Mouse (Mus musculus) left cerebral cortex, adult 2 months (tissue): Measurements from ENCODE around the gene Cpsf2. TPM values are rescaled to one million over a fixed set of nuclear protein-coding genes. Genes with fewer than 3 reads are reported as not detected.

Experiments
- DNase-seq, 2 experiments: peaks; one replicate each; pipeline ENCODE4 v3.0.0; 2021 to 2022; ENCODE audit warnings: low spot score in 2 of 2, mixed read lengths in 1 of 2; ENCODE audit errors: extremely low spot score in 1 of 2
- H3K27ac ChIP-seq: fragments of 200-600 bp; 2 replicates; pipeline ENCODE4 v1.8.1; 2022
- H3K4me3 ChIP-seq: fragments of 200-600 bp; 2 replicates; pipeline ENCODE4 v1.8.1; 2022
- CTCF ChIP-seq: fragments of 200-600 bp; IDR thresholded peaks from 2 replicates; pipeline ENCODE4 v1.8.1; 2022; ENCODE audit warnings: antibody characterized with exemption, mild to moderate bottlenecking, moderate library complexity
- intact Hi-C: fragments of 180-260 bp; cut with DNase I; formaldehyde crosslinking; loops from one replicate; pipeline ENCODE4 v1.15.1; 2025
- total RNA-seq, 2 experiments: library from RNA; stranded (reverse); gene quantifications; 2 replicates each; pipeline ENCODE4 v1.2.3; 2021

The Cpsf2 gene
- total RNA-seq, 2 experiments from 2014 or later: 24.6 to 27.6 TPM

- TF ChIP-seq CTCF: no peak
- intact Hi-C loops: no loop called here
- H3K27ac ChIP-seq: no peak overlapping the region
- no peak overlapping the region for H3K4me3 ChIP-seq
- DNase-seq: no peak
Measured at GRCm38 (mm10) chr12:102034934-102035333, 59.1 kb downstream of the Cpsf2 start.

GRCm38 (mm10) chr12:102039861-102040260 lies 64.1 kb downstream of the Cpsf2 start:
- no peak for DNase-seq
- no peak for TF ChIP-seq CTCF
- no peak overlapping the region for H3K27ac ChIP-seq
- intact Hi-C loops: no loop called here
- no peak overlapping the region for H3K4me3 ChIP-seq

DNA sequence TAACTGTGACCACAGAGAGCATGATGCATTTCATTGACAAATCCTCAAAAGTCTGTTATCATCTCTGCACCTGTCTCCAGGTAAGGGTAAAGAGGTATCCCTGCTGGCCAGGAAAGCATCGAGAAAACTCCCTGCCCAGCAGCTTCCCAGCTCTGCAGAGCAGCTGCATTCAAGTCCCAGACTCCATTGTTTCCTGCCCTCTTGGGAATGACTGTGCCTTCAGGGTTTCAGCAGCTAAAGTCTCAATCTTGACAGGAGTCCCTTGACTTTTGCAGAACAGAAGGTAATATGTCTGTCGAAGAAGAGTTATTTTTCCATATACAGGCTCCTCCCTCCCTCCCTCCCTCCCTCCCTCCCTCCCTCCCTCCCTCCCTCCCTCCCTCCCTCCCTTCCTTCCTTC lies 65.9 kb downstream of the Cpsf2 start:
- DNase-seq: no peak
- no peak for TF ChIP-seq CTCF
- Histone ChIP-seq H3K4me3 (no peak overlapping the region), H3K27ac (no peak overlapping the region)
- intact Hi-C loops: no loop called here

DNA sequence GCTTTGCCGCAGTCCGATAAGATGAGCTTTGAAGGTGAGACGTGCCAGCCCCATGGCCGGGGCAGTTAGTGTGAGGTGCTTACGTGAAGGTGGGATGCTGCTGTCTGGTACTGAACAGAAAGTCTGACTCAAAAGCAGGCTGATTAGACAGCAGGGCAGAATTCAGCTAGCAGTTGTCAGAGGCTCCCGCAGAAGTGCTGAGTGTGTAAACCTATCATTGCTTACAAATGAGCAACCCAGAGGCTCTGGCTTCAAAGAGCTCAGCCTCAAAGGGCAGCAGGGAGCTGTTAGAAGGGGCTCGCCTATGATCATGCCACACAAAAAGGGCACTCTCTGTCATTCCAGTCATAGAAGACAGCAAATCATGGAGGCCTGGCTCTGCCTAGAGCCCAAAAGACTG lies 66.5 kb downstream of the Cpsf2 start:
- intact Hi-C loops: no loop called here
- no peak for DNase-seq

GRCm38 (mm10) chr12:102043840-102044239 lies 68.1 kb downstream of the Cpsf2 start:
- intact Hi-C loops: no loop called here
- Histone ChIP-seq H3K27ac (no peak overlapping the region), H3K4me3 (no peak overlapping the region)
- DNase-seq: no peak
- TF ChIP-seq CTCF: no peak

More for the DNA sequence above, 66.5 kb downstream of the Cpsf2 start:
- no peak overlapping the region for H3K4me3 ChIP-seq
- TF ChIP-seq CTCF: no peak
- no peak overlapping the region for H3K27ac ChIP-seq

- no peak overlapping the region for H3K4me3 ChIP-seq
- peak; percentile 8 for TF ChIP-seq CTCF
- intact Hi-C loops: no loop called here
- H3K27ac ChIP-seq: no peak overlapping the region
- no peak for DNase-seq
Measured at GRCm38 (mm10) chr12:102054155-102054554, 78.4 kb downstream of the Cpsf2 start.

DNA sequence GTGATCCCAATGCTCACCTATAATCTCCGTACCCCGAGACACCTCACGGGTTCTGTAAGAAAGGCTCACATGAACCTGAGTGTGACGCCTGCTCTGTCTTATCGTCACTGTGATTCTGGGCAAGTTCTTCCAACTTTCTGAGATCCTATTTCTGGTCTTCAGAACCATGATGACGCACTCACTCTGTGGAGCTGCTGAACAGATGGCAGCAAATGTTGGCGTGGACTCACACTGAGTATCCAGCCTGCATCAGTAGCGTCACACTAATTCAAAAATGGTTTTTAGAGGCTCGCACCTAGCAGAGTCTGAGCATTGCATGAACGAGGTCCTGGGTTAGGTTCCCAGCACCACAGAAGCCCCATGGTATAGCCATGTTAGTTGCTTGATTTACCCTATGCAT lies 80.0 kb downstream of the Cpsf2 start:
- intact Hi-C loops: no loop called here
- TF ChIP-seq CTCF: no peak

More for the DNA sequence above, 80.0 kb downstream of the Cpsf2 start:
- Histone ChIP-seq H3K27ac (no peak overlapping the region), H3K4me3 (no peak overlapping the region)
- DNase-seq: peak; percentile 20 to 54

Other genes with a start within 250 kb of the Cpsf2 start
- gene Fbln5, start 156.9 kb upstream of the Cpsf2 start, total RNA-seq: 1 to 10 TPM; 4.7 to 6.5 TPM
- 10 to 100 TPM; 30.7 to 30.8 TPM for gene Trip11, start 62.7 kb upstream of the Cpsf2 start, total RNA-seq
- 10 to 100 TPM; 21.9 to 22.1 TPM for gene Atxn3, start 17.7 kb upstream of the Cpsf2 start, total RNA-seq
- 10 to 100 TPM; 46.4 to 47.2 TPM for gene Slc24a4, start 152.7 kb downstream of the Cpsf2 start, total RNA-seq